Mouse (Mus musculus) heart, postnatal 0 days (tissue): Measurements from ENCODE around the gene Dars2. TPM values are rescaled to one million over a fixed set of nuclear protein-coding genes. Genes with fewer than 3 reads are reported as not detected.

Experiments used
- ATAC-seq: fragments of 200-750 bp; cut with Nextera tagmentation; 2 replicates; pipeline ENCODE4 v1.8.0; 2017; ENCODE audit warnings: low read depth, moderate number of reproducible peaks, moderate library complexity; ENCODE audit not compliant: insufficient read depth
- DNase-seq: peaks from one replicate; pipeline ENCODE4 v3.0.0-alpha.2; 2016; ENCODE audit warnings: low spot score
- H3K27ac ChIP-seq: fragments of 300-500 bp; sonication (generic); 2 replicates; pipeline ENCODE4 v1.5.1; 2014; ENCODE audit warnings: low read depth, mild to moderate bottlenecking
- H3K27me3 ChIP-seq: fragments of 300-500 bp; sonication (generic); 2 replicates; pipeline ENCODE4 v1.6.1; 2014; ENCODE audit warnings: low read length, mixed read lengths; ENCODE audit not compliant: control insufficient read depth, insufficient read depth
- H3K36me3 ChIP-seq: fragments of 300-500 bp; sonication (generic); replicated peaks from 2 replicates; pipeline ENCODE4 v1.6.1; 2014; ENCODE audit warnings: low read length, mixed read lengths; ENCODE audit not compliant: control insufficient read depth, insufficient read depth
- H3K4me1 ChIP-seq: fragments of 300-500 bp; sonication (generic); 2 replicates; pipeline ENCODE4 v1.6.1; 2014; ENCODE audit warnings: antibody characterized with exemption; ENCODE audit not compliant: control insufficient read depth, insufficient read depth
- H3K4me2 ChIP-seq: fragments of 300-500 bp; sonication (generic); 2 replicates; pipeline ENCODE4 v1.6.1; 2014; ENCODE audit warnings: low read depth, mild to moderate bottlenecking, low read length, moderate library complexity
- H3K4me3 ChIP-seq: fragments of 300-500 bp; sonication (generic); 2 replicates; pipeline ENCODE4 v1.5.1; 2014; ENCODE audit warnings: low read depth, low read length
- H3K9ac ChIP-seq: fragments of 300-500 bp; sonication (generic); replicated peaks from 2 replicates; pipeline ENCODE4 v1.6.1; 2014; ENCODE audit warnings: low read depth, low read length, mixed read lengths
- H3K9me3 ChIP-seq: fragments of 300-500 bp; sonication (generic); replicated peaks from 2 replicates; pipeline ENCODE4 v1.6.1; 2016; ENCODE audit warnings: low read length; ENCODE audit not compliant: control insufficient read depth
- CTCF ChIP-seq: IDR thresholded peaks from 2 replicates; pipeline ENCODE4 v1.5.1; 2016; ENCODE audit warnings: antibody characterized with exemption, control low read depth, low read depth
- EP300 ChIP-seq: IDR thresholded peaks from 2 replicates; pipeline ENCODE4 v1.6.1; 2016; ENCODE audit warnings: antibody characterized with exemption, low read depth
- WGBS: fragments of 180-500 bp; shearing (Covaris S2); extraction: QIAGEN DNeasy Blood & Tissue Kit; methylation state at CpG from one replicate; pipeline ENCODE4 v1.1.7; 2014; 5-methylcytosine and 5-hydroxymethylcytosine counted together
- polyA plus RNA-seq: library from polyadenylated mRNA; unstranded; fragments of >200 nt; fragmentation: Nextera tagmentation; extraction: Ambion mirVana; gene quantifications from 2 replicates; pipeline ENCODE4 v1.2.1, GENCODE M21; 2015
- total RNA-seq: library from RNA; depleted of rRNA; stranded (reverse); fragments of >200 nt; gene quantifications from 2 replicates; pipeline ENCODE4 v1.2.3, GENCODE M21; 2014; ENCODE audit warnings: low replicate concordance; rRNA removed

Gene Dars2
- total and polyA plus RNA-seq, 2 experiments from 2014 or later, result 16.3 to 17.4 TPM

DNA sequence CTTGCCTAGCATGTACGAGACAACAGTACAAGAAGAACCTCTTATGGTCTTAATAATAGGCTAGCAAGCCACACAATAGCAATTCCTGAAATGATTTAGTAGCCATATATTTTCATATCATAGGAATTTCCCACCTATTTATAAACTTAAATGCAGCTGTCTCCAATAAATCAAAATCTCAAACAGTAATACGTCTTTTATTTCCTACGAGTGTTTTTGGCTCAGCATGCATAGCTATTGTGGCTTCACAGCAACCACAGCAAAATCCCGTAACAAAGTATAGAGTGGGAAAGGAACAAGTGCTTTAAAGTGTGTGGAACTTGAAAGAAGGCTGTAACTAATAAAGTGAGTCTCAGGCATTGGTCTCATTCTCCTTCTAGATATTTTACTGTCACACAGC is 60.0 kb downstream of the Dars2 start:
- ATAC-seq, result no peak
- DNase-seq, result no peak
- Histone ChIP-seq H3K9me3 (no peaks in the 10 kb centered on the region), H3K4me3 (no peak overlapping the region), H3K36me3 (peaks cover 18% of the 10 kb centered on the region), H3K4me1 (no peaks in the 10 kb centered on the region), H3K27me3 (no peaks in the 10 kb centered on the region), H3K4me2 (no peak overlapping the region), H3K9ac (no peak overlapping the region), H3K27ac (no peak overlapping the region)
- WGBS, result 89% methylated on average over 4 of the region's 4 CpGs
- no peak for TF ChIP-seq CTCF
- no peak for TF ChIP-seq EP300

DNA sequence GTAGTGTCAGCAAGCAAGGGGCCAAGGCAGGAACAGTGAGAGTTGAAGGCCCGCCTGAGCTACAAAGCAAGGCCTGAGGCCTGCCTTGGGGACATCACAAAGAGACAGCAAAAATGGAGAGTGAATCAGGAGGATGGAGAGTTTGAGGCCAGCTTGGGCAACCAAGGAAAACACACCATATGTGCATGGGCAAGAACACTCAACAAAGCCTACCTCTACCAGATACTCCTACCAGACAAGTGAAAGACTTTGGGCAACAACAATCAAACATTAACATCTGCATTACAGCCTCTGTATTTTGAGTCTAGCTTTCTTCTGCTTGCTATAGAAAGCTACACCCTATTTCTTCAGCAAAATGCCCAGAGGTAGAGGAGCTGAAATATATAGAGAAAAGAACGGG is 62.4 kb downstream of the Dars2 start:
- H3K4me1 ChIP-seq, result no peaks in the 10 kb centered on the region
- no peak overlapping the region for H3K9ac ChIP-seq
- DNase-seq (no peak), ATAC-seq (no peak)
- WGBS, result 90% methylated on average over 2 of the region's 2 CpGs
- no peak overlapping the region for H3K4me3 ChIP-seq
- H3K27me3 ChIP-seq, result no peaks in the 10 kb centered on the region
- no peak overlapping the region for H3K27ac ChIP-seq
- H3K4me2 ChIP-seq, result no peak overlapping the region
- H3K9me3 ChIP-seq, result no peaks in the 10 kb centered on the region
- H3K36me3 ChIP-seq, result peaks cover 18% of the 10 kb centered on the region
- no peak for TF ChIP-seq CTCF
- TF ChIP-seq EP300, result no peak

DNA sequence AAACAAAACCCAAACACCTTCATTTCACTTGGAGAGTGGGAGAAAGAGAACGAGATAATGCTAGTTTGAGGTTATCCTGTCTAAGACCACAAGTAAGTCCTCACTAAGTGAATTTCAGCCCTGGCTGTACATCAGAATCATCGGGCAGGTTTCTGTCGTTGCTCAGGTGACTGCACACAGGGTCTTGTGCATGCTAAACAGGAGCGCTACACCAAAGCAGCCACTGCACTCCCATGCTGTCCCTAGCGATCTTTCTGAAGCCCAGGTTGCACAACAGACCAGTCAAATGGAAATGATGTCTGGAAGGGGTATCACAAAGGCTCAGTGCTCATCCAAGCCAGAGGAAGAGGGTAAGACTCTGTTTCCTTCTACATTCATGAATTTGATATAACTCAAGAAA is 64.0 kb downstream of the Dars2 start:
- TF ChIP-seq EP300 (no peak), CTCF (no peak)

DNA sequence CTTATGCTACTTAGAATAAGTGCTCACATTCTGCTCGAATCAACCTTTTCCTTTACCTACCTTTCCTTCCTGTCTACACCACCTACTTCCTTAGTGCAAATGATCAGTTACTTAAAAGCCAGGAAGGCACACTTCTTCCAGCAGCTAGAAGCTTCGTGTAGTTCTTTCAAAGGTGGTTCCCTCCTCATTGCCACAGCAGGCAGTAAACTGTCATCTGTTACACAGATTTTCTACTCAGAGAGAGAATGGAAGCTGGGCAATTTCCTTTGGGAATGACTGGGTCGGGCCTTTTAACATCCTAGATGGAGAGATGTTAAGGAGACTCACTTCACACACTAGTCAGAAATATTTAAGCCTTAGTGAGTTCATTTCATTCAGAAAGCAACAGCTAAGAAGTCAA is 64.9 kb downstream of the Dars2 start:
- ATAC-seq (no peak), DNase-seq (no peak)
- WGBS, result 63% methylated on average over 3 of the region's 3 CpGs
- no peak overlapping the region for H3K27ac ChIP-seq
- no peak overlapping the region for H3K9ac ChIP-seq
- H3K36me3 ChIP-seq, result peaks cover 8% of the 10 kb centered on the region; the same call in 1 of the 2 replicates
- no peak overlapping the region for H3K4me2 ChIP-seq
- H3K4me1 ChIP-seq, result no peaks in the 10 kb centered on the region
- TF ChIP-seq CTCF (no peak), EP300 (no peak)
- no peaks in the 10 kb centered on the region for H3K27me3 ChIP-seq
- H3K9me3 ChIP-seq, result no peaks in the 10 kb centered on the region
- no peak overlapping the region for H3K4me3 ChIP-seq

More for the DNA sequence above, 64.0 kb downstream of the Dars2 start:
- Histone ChIP-seq H3K9me3 (no peaks in the 10 kb centered on the region), H3K9ac (no peak overlapping the region), H3K27me3 (no peaks in the 10 kb centered on the region), H3K4me1 (no peaks in the 10 kb centered on the region), H3K4me3 (no peak overlapping the region), H3K4me2 (no peak overlapping the region), H3K27ac (no peak overlapping the region), H3K36me3 (peaks cover 8% of the 10 kb centered on the region; the same call in 1 of the 2 replicates)
- no peak for DNase-seq
- WGBS, result 88% methylated on average over 5 of the region's 5 CpGs
- ATAC-seq, result no peak

DNA sequence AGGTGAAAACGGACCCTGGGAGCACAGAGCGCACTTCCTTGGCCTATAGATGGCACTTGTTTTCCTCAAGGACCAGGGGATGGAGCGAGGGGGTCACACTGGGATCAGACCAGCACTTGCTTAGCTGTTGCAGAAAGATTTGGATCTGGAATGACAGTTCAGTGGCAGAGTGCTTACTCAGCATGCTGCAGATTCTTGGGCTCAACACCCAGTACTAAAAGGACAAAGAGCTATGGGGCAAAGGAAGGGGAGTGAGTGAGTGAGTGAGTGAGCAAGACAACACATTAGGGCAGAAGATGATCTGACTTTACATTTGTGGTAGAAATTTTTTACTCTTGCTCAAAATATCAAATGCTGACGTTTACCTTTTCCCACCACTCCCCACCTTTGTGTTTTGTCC is 65.5 kb downstream of the Dars2 start:
- Histone ChIP-seq H3K27ac (no peak overlapping the region), H3K36me3 (peaks cover 8% of the 10 kb centered on the region; the same call in 1 of the 2 replicates), H3K9ac (no peak overlapping the region), H3K4me2 (no peak overlapping the region), H3K9me3 (no peaks in the 10 kb centered on the region), H3K4me3 (no peak overlapping the region), H3K4me1 (no peaks in the 10 kb centered on the region), H3K27me3 (no peaks in the 10 kb centered on the region)
- no peak for TF ChIP-seq CTCF
- TF ChIP-seq EP300, result no peak
- ATAC-seq (no peak), DNase-seq (no peak)
- WGBS, result 74% methylated on average over 4 of the region's 4 CpGs

DNA sequence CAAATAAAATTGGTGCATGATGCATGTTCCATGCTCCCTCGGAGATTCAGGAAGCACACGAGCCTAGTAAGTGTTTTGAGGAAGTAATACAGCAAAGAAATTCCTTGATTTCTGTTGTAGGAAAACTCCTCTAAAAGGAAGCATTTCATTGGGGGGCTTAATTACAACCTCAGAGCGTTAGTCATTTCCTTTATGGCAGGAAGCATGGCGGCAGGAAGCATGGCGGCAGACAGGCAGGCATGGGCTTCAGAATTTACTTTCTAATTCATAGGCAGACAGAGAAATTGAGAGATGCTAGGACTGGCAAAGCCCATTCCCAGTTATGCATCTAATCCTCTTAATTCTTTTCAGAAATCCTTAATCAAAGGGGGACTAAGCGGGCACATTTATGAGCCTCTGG is 76.6 kb downstream of the Dars2 start:
- H3K9me3 ChIP-seq, result no peaks in the 10 kb centered on the region
- DNase-seq (no peak), ATAC-seq (no peak)
- no peak overlapping the region for H3K4me3 ChIP-seq
- WGBS, result 74% methylated on average over 6 of the region's 6 CpGs
- H3K4me2 ChIP-seq, result no peak overlapping the region
- H3K36me3 ChIP-seq, result no peaks in the 10 kb centered on the region
- H3K27me3 ChIP-seq, result no peaks in the 10 kb centered on the region
- no peak overlapping the region for H3K9ac ChIP-seq
- 0 out of 2 replicates have a peak, but pooled peaks cover 3% of the 10 kb centered on the region for H3K4me1 ChIP-seq
- no peak overlapping the region for H3K27ac ChIP-seq
- TF ChIP-seq EP300 (no peak), CTCF (no peak)

Other genes with a start within 250 kb of the Dars2 start
- gene Rc3h1, start 164.2 kb downstream of the Dars2 start, total RNA-seq, result 22.5 and 32.6 TPM in 2 replicates
- 4.7 and 4.9 TPM in 2 replicates for gene Rc3h1, start 164.2 kb downstream of the Dars2 start, polyA plus RNA-seq
- 0.53 and 1.3 TPM in 2 replicates for gene Serpinc1, start 92.1 kb downstream of the Dars2 start, total RNA-seq
- gene Serpinc1, start 92.1 kb downstream of the Dars2 start, polyA plus RNA-seq, result 1.5 and 1.6 TPM in 2 replicates
- gene Zbtb37, start 35.8 kb downstream of the Dars2 start, total RNA-seq, result 3.1 and 5.6 TPM in 2 replicates
- gene Zbtb37, start 35.8 kb downstream of the Dars2 start, polyA plus RNA-seq, result 4.5 and 5.0 TPM in 2 replicates
- 0.69 and 5.3 TPM in 2 replicates for gene Cenpl, start 55 bp upstream of the Dars2 start, total RNA-seq
- gene Cenpl, start 55 bp upstream of the Dars2 start, polyA plus RNA-seq, result 6.9 and 7.3 TPM in 2 replicates
- 9.8 and 11.1 TPM in 2 replicates for gene Klhl20, start 60.9 kb upstream of the Dars2 start, total RNA-seq
- gene Klhl20, start 60.9 kb upstream of the Dars2 start, polyA plus RNA-seq, result 7.0 and 8.0 TPM in 2 replicates
- gene Ankrd45, start 72.0 kb upstream of the Dars2 start, total RNA-seq, result 5.1 and 5.9 TPM in 2 replicates
- 2.6 and 3.0 TPM in 2 replicates for gene Ankrd45, start 72.0 kb upstream of the Dars2 start, polyA plus RNA-seq
- not detected in 2 replicates for gene Tex50, start 88.7 kb upstream of the Dars2 start, total RNA-seq
- not detected in 2 replicates for gene Tex50, start 88.7 kb upstream of the Dars2 start, polyA plus RNA-seq
- 195 and 219 TPM in 2 replicates for gene Prdx6, start 180.6 kb upstream of the Dars2 start, total RNA-seq
- 311 and 322 TPM in 2 replicates for gene Prdx6, start 180.6 kb upstream of the Dars2 start, polyA plus RNA-seq